Mouse (Mus musculus): ENCODE measurements at regions not wholly inside any gene's neighbourhood (a gene's known extent, or its start where the extent isn't known, plus 50 kb on each side); places are given as distances from the start of the nearest gene placed in this dataset.

DNA sequence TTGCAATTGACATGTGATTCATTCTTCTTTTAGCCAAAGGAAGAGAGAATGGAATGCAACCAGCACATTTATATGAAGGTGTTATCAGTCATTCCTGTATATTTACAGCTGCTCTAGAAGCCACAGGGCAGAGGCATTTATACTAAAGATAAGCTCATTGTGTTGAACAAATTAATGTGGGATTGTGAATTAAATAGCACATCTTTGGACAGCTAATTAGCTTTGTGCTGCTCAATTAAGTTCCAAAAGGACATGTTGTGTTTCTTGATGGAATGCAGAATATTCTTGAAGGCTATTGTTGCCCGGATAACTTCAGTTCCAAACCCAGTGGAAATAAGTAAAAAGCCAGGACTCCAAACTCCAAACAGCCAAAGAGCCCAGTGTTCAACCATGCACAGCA is 248.4 kb downstream of the Actr3 start:
- WGBS: 59% methylated on average over 1 of the region's 1 CpGs
- no peak for DNase-seq
- Histone ChIP-seq H3K4me3 (replicated peaks; ENCODE audit: insufficient read depth, low read depth, low read length) (no peak overlapping the region), H3K27me3 (ENCODE audit: control insufficient read depth, insufficient read depth, low read length) (no peaks in the 10 kb centered on the region), H3K27ac (ENCODE audit: insufficient read depth, low read length) (no peak overlapping the region), H3K4me1 (ENCODE audit: control insufficient read depth, insufficient read depth, low read length) (no peaks in the 10 kb centered on the region)
- TF ChIP-seq CTCF (IDR thresholded peaks at IDR 0.05; ENCODE audit: borderline replicate concordance, insufficient read depth, low read depth, low read length) (no peak), POLR2A (IDR thresholded peaks at IDR 0.05; ENCODE audit: borderline replicate concordance, insufficient read depth, low read length) (no peak)

GRCm38 (mm10) chr1:125176124-125176937 is 259.2 kb downstream of the Actr3 start:
- 62% methylated on average over 15 of the region's 15 CpGs for whole genome bisulfite sequencing
- H3K27ac ChIP-seq (ENCODE audit: insufficient read depth, low read length): no peak overlapping the region

DNA sequence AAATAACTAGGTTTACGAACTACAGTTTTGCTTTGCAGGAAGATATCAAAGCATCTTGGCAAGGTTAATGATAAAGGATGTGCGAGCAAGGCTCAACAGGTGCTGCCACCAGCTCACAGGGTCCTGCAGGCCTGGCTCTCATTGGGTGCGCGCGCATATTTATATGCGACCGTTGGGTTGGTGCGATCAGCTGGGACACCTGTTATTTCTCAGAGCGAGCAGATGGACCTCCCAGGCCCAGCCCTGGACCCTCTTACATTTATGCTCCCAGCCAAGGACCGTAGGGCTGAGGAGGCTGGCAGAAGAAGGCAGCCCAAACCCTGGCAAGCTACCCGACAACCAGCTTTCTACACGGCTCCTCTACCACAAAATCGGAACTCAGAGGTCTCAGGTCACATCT is 260.8 kb downstream of the Actr3 start:
- Histone ChIP-seq H3K27me3 (ENCODE audit: control insufficient read depth, insufficient read depth, low read length) (no peaks in the 10 kb centered on the region), H3K27ac (ENCODE audit: insufficient read depth, low read length) (no peak overlapping the region), H3K4me1 (ENCODE audit: control insufficient read depth, insufficient read depth, low read length) (peaks cover 12% of the 10 kb centered on the region), H3K4me3 (replicated peaks; ENCODE audit: insufficient read depth, low read depth, low read length) (no peak overlapping the region)
- 66% methylated on average over 13 of the region's 13 CpGs for WGBS
- no peak for DNase-seq
- TF ChIP-seq CTCF (IDR thresholded peaks at IDR 0.05; ENCODE audit: borderline replicate concordance, insufficient read depth, low read depth, low read length): no peak
- TF ChIP-seq POLR2A (IDR thresholded peaks at IDR 0.05; ENCODE audit: borderline replicate concordance, insufficient read depth, low read length): no peak

More at GRCm38 (mm10) chr1:125176124-125176937, 259.2 kb downstream of the Actr3 start:
- TF ChIP-seq CTCF (IDR thresholded peaks at IDR 0.05; ENCODE audit: borderline replicate concordance, insufficient read depth, low read depth, low read length) (no peak), POLR2A (IDR thresholded peaks at IDR 0.05; ENCODE audit: borderline replicate concordance, insufficient read depth, low read length) (no peak)
- H3K4me1 ChIP-seq (ENCODE audit: control insufficient read depth, insufficient read depth, low read length): peaks cover 12% of the 10 kb centered on the region
- no peaks in the 10 kb centered on the region for H3K27me3 ChIP-seq (ENCODE audit: control insufficient read depth, insufficient read depth, low read length)
- peak; percentile 29 to 41 for DNase-seq
- no peak overlapping the region for H3K4me3 ChIP-seq (replicated peaks; ENCODE audit: insufficient read depth, low read depth, low read length)

- Histone ChIP-seq H3K4me3 (replicated peaks; ENCODE audit: insufficient read depth, low read depth, low read length) (no peak overlapping the region), H3K4me1 (ENCODE audit: control insufficient read depth, insufficient read depth, low read length) (peaks cover 12% of the 10 kb centered on the region), H3K27ac (ENCODE audit: insufficient read depth, low read length) (no peak overlapping the region), H3K27me3 (ENCODE audit: control insufficient read depth, insufficient read depth, low read length) (no peaks in the 10 kb centered on the region)
- TF ChIP-seq POLR2A (IDR thresholded peaks at IDR 0.05; ENCODE audit: borderline replicate concordance, insufficient read depth, low read length) (no peak), CTCF (IDR thresholded peaks at IDR 0.05; ENCODE audit: borderline replicate concordance, insufficient read depth, low read depth, low read length) (no peak)
- DNase-seq: no peak
- WGBS: 55% methylated on average over 1 of the region's 1 CpGs
These were observed 263.1 kb downstream of the Actr3 start for GRCm38 (mm10) chr1:125172474-125172873.

GRCm38 (mm10) chr1:125165226-125165625 is 270.3 kb downstream of the Actr3 start:
- H3K4me3 ChIP-seq (replicated peaks; ENCODE audit: insufficient read depth, low read depth, low read length): no peak overlapping the region
- H3K4me1 ChIP-seq (ENCODE audit: control insufficient read depth, insufficient read depth, low read length): no peaks in the 10 kb centered on the region
- no peak for DNase-seq
- no peaks in the 10 kb centered on the region for H3K27me3 ChIP-seq (ENCODE audit: control insufficient read depth, insufficient read depth, low read length)
- no peak overlapping the region for H3K27ac ChIP-seq (ENCODE audit: insufficient read depth, low read length)
- no peak for TF ChIP-seq POLR2A (IDR thresholded peaks at IDR 0.05; ENCODE audit: borderline replicate concordance, insufficient read depth, low read length)
- no peak for TF ChIP-seq CTCF (IDR thresholded peaks at IDR 0.05; ENCODE audit: borderline replicate concordance, insufficient read depth, low read depth, low read length)
- WGBS: 91% methylated on average over 1 of the region's 1 CpGs

GRCm38 (mm10) chr1:125158481-125158880 is 277.0 kb downstream of the Actr3 start:
- no peak overlapping the region for H3K27ac ChIP-seq (ENCODE audit: insufficient read depth, low read length)
- H3K4me3 ChIP-seq (replicated peaks; ENCODE audit: insufficient read depth, low read depth, low read length): no peak overlapping the region
- WGBS: 71% methylated on average over 4 of the region's 4 CpGs
- no peaks in the 10 kb centered on the region for H3K4me1 ChIP-seq (ENCODE audit: control insufficient read depth, insufficient read depth, low read length)
- no peak for DNase-seq
- TF ChIP-seq POLR2A (IDR thresholded peaks at IDR 0.05; ENCODE audit: borderline replicate concordance, insufficient read depth, low read length) (no peak), CTCF (IDR thresholded peaks at IDR 0.05; ENCODE audit: borderline replicate concordance, insufficient read depth, low read depth, low read length) (no peak)
- H3K27me3 ChIP-seq (ENCODE audit: control insufficient read depth, insufficient read depth, low read length): no peaks in the 10 kb centered on the region

DNA sequence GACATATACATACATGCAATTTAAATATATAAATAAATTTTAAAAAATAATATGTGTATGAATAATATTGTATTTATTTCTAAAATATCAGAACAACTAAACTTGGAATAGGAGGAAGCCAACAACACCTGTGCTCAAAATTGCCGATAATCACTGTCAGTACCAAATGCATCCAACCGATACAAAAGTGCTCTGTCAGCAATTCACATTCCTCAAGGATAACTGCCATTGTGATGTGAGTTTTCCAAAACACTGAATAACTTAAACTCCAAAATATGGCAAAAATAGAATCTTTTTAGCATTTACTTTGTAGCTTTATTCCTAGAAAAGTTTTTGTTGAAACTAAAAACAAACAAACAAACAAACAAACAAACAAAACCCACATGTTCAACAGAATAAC is 279.4 kb downstream of the Actr3 start:
- Histone ChIP-seq H3K4me3 (replicated peaks; ENCODE audit: insufficient read depth, low read depth, low read length) (no peak overlapping the region), H3K4me1 (ENCODE audit: control insufficient read depth, insufficient read depth, low read length) (no peaks in the 10 kb centered on the region), H3K27ac (ENCODE audit: insufficient read depth, low read length) (no peak overlapping the region), H3K27me3 (ENCODE audit: control insufficient read depth, insufficient read depth, low read length) (no peaks in the 10 kb centered on the region)
- WGBS: 93% methylated on average over 2 of the region's 2 CpGs
- no peak for TF ChIP-seq POLR2A (IDR thresholded peaks at IDR 0.05; ENCODE audit: borderline replicate concordance, insufficient read depth, low read length)
- no peak for TF ChIP-seq CTCF (IDR thresholded peaks at IDR 0.05; ENCODE audit: borderline replicate concordance, insufficient read depth, low read depth, low read length)
- no peak for DNase-seq

DNA sequence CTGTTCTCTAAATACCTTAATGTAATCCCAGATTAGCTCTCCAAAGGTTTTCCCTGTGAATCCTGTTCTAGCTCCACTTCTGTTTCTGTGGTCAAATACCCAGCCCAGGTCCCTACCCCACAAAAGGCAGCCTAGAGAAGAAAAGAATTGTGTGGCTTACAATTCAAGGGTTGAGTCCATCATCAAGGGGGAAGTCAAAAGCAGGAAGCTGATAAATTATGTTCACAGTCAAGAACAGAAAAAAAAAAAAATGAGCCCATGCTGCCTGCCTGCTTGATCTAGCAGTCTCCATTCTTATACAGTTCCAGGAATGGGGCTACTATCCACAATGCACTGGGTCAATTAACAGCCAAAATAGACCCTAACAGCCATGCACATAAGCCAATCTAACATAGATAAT is 285.7 kb downstream of the Actr3 start:
- Histone ChIP-seq H3K27me3 (ENCODE audit: control insufficient read depth, insufficient read depth, low read length) (no peaks in the 10 kb centered on the region), H3K4me3 (replicated peaks; ENCODE audit: insufficient read depth, low read depth, low read length) (no peak overlapping the region), H3K27ac (ENCODE audit: insufficient read depth, low read length) (no peak overlapping the region), H3K4me1 (ENCODE audit: control insufficient read depth, insufficient read depth, low read length) (no peaks in the 10 kb centered on the region)
- no peak for DNase-seq
- no peak for TF ChIP-seq POLR2A (IDR thresholded peaks at IDR 0.05; ENCODE audit: borderline replicate concordance, insufficient read depth, low read length)
- no peak for TF ChIP-seq CTCF (IDR thresholded peaks at IDR 0.05; ENCODE audit: borderline replicate concordance, insufficient read depth, low read depth, low read length)

Data from cerebellum, adult 2 months (tissue).